Mouse (Mus musculus): ENCODE measurements around the gene Mtnr1b.

Mtnr1b gene

GRCm38 (mm10) chr9:15802413-15803027, 71.8 kb downstream of the Mtnr1b start:
- no peak for DNase-seq (ENCODE audit: low read depth, low spot score)

GRCm38 (mm10) chr9:15800402-15800801, 74.0 kb downstream of the Mtnr1b start:
- no peak for DNase-seq (ENCODE audit: low read depth, low spot score)

GRCm38 (mm10) chr9:15794408-15794807, 79.9 kb downstream of the Mtnr1b start:
- no peak for DNase-seq (ENCODE audit: low read depth, low spot score)

- DNase-seq (ENCODE audit: low read depth, low spot score) = no peak
These were observed 82.3 kb downstream of the Mtnr1b start for GRCm38 (mm10) chr9:15792076-15792475.

- DNase-seq (ENCODE audit: low read depth, low spot score) = no peak
These were observed 87.7 kb downstream of the Mtnr1b start for GRCm38 (mm10) chr9:15786610-15787009.

GRCm38 (mm10) chr9:15786192-15786591, 88.2 kb downstream of the Mtnr1b start:
- no peak for DNase-seq (ENCODE audit: low read depth, low spot score)

- no peak for DNase-seq (ENCODE audit: low read depth, low spot score)
These were observed 92.4 kb downstream of the Mtnr1b start for GRCm38 (mm10) chr9:15781936-15782335.

GRCm38 (mm10) chr9:15774911-15775310, 99.4 kb downstream of the Mtnr1b start:
- no peak for DNase-seq (ENCODE audit: low read depth, low spot score)
